Mouse (Mus musculus): ENCODE data around the gene Tyro3. TPM values are rescaled to one million over a fixed set of nuclear protein-coding genes. Genes with fewer than 3 reads are reported as not detected.

Tyro3 gene
- polyA plus RNA-seq (2014; fragmentation: Illumina TruSeq; extraction: RNeasy Lipid Tissue Mini Kit (QIAGEN cat#74804); ENCODE audit: insufficient read depth, low read depth, low replicate concordance), result 6.3 TPM

DNA sequence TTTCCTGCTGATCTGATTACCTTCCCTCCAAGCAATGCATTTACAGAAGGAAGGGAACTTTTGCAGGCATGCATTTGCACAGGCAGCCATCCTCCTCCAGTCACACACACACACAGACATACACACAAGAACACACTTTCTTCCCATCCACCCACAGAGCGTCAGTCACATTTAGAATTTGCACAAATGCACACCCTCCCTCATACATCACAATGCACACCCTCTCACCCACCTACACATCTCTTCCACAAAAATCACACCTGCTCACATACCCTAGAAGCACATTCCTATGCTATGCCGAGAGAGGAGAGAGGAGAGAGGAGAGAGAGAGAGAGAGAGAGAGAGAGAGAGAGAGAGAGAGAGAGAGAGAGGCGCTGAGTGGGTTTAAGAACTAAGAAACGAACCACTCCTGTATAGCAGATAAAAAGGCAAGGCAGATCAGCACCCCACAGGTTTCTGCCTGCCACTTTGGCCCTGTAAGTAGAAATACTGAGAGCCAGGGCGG, at the start of gene Tyro3:
Gene Tyro3 (plus strand): TSS at position 455 of the 505 bp plus-strand sequence.

DNA sequence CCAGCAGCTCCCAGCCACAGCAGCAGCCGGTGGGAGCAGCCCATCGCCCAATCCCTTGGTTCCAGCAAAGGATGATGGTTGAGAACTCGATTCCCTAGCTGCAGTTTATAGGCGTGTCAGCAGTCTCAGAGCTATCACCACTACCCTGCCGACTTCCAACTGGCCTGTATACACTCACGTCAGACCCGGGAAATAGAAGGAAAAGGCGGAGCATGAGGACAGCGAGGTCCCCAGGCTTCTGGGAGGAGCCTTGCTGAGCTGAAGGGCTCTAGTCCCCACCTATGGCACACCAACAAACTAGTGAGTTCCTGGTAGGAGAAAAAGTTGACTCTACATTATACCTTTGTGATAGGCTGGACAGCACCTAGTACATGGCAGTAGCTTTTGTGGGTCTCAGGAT, 37.3 kb upstream of the Tyro3 start, which contains the start of gene Ltk:
Gene Ltk (minus strand): TSS at position 181 of the 400 bp plus-strand sequence.

DNA sequence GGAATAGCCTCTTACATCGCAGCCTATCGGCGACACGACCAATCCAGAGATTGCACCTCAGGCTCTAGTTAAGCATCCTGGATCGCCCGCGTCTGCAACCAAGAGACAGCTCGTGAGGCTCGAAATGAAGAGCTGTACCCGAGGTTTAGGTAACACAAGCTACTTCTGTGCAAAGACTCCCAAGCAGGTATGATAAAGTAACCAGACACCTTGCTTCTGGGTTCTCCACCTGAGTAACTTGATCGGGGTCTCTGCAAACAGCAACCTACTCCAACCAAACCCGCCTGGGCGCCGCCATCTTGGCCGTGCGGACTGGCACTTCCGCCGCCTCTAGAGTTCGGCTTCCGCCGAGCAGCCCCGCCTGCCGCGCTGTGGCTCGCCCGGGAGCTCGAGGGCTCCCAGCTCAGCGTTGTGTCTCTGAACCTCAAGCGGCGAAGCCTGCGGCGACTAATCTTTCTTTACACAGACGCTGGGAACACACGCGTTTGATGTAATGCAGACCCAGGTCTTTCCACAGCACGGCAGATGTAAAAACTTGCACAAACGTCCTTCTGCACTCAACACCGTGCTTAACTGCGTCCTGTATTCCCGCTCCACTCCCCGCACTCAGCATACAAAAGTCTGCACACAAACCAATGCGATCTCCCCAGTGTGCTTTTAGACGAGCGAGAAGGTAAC, 10.2 kb upstream of the Tyro3 start, which contains the start of gene Rpap1:
Gene Rpap1 (minus strand): TSS at position 332 of the 678 bp plus-strand sequence.

Other genes with a start within 250 kb of the Tyro3 start
- 0.79 TPM for gene Nusap1, start 179.4 kb upstream of the Tyro3 start, polyA plus RNA-seq (2014; fragmentation: Illumina TruSeq; extraction: RNeasy Lipid Tissue Mini Kit (QIAGEN cat#74804); ENCODE audit: insufficient read depth, low read depth, low replicate concordance)
- gene Oip5, start 179.3 kb upstream of the Tyro3 start, polyA plus RNA-seq (2014; fragmentation: Illumina TruSeq; extraction: RNeasy Lipid Tissue Mini Kit (QIAGEN cat#74804); ENCODE audit: insufficient read depth, low read depth, low replicate concordance), result 0.23 TPM
- 15.6 TPM for gene Ndufaf1, start 134.9 kb upstream of the Tyro3 start, polyA plus RNA-seq (2014; fragmentation: Illumina TruSeq; extraction: RNeasy Lipid Tissue Mini Kit (QIAGEN cat#74804); ENCODE audit: insufficient read depth, low read depth, low replicate concordance)
- 11.1 TPM for gene Rtf1, start 122.7 kb upstream of the Tyro3 start, polyA plus RNA-seq (2014; fragmentation: Illumina TruSeq; extraction: RNeasy Lipid Tissue Mini Kit (QIAGEN cat#74804); ENCODE audit: insufficient read depth, low read depth, low replicate concordance)
- 4.4 TPM for gene Itpka, start 55.4 kb upstream of the Tyro3 start, polyA plus RNA-seq (2014; fragmentation: Illumina TruSeq; extraction: RNeasy Lipid Tissue Mini Kit (QIAGEN cat#74804); ENCODE audit: insufficient read depth, low read depth, low replicate concordance)
- gene Ltk, start 37.3 kb upstream of the Tyro3 start, polyA plus RNA-seq (2014; fragmentation: Illumina TruSeq; extraction: RNeasy Lipid Tissue Mini Kit (QIAGEN cat#74804); ENCODE audit: insufficient read depth, low read depth, low replicate concordance), result 1.5 TPM
- 3.6 TPM for gene Rpap1, start 10.2 kb upstream of the Tyro3 start, polyA plus RNA-seq (2014; fragmentation: Illumina TruSeq; extraction: RNeasy Lipid Tissue Mini Kit (QIAGEN cat#74804); ENCODE audit: insufficient read depth, low read depth, low replicate concordance)
- 3.7 TPM for gene Mga, start 99.5 kb downstream of the Tyro3 start, polyA plus RNA-seq (2014; fragmentation: Illumina TruSeq; extraction: RNeasy Lipid Tissue Mini Kit (QIAGEN cat#74804); ENCODE audit: insufficient read depth, low read depth, low replicate concordance)
- 4.3 TPM for gene Mapkbp1, start 175.0 kb downstream of the Tyro3 start, polyA plus RNA-seq (2014; fragmentation: Illumina TruSeq; extraction: RNeasy Lipid Tissue Mini Kit (QIAGEN cat#74804); ENCODE audit: insufficient read depth, low read depth, low replicate concordance)
- gene Jmjd7, start 229.8 kb downstream of the Tyro3 start, polyA plus RNA-seq (2014; fragmentation: Illumina TruSeq; extraction: RNeasy Lipid Tissue Mini Kit (QIAGEN cat#74804); ENCODE audit: insufficient read depth, low read depth, low replicate concordance), result 6.3 TPM
- gene Gm28042, start 229.8 kb downstream of the Tyro3 start, polyA plus RNA-seq (2014; fragmentation: Illumina TruSeq; extraction: RNeasy Lipid Tissue Mini Kit (QIAGEN cat#74804); ENCODE audit: insufficient read depth, low read depth, low replicate concordance), result 0.90 TPM
- gene Pla2g4b, start 235.7 kb downstream of the Tyro3 start, polyA plus RNA-seq (2014; fragmentation: Illumina TruSeq; extraction: RNeasy Lipid Tissue Mini Kit (QIAGEN cat#74804); ENCODE audit: insufficient read depth, low read depth, low replicate concordance), result 0.72 TPM

Data from lung, adult 10 weeks (tissue).